Mouse (Mus musculus) intestine, embryonic 16.5 days (tissue): ENCODE measurements around the gene Nf1. TPM values are rescaled to one million over a fixed set of nuclear protein-coding genes. Genes with fewer than 3 reads are reported as not detected.

Source experiments
- ATAC-seq: fragments of 200-750 bp; cut with Nextera tagmentation; 2 replicates; pipeline ENCODE4 v1.8.0; 2017; ENCODE audit warnings: moderate TSS enrichment, moderate library complexity
- H3K27ac ChIP-seq: fragments of 300-500 bp; sonication (generic); 2 replicates; pipeline ENCODE4 v1.5.1; 2014; ENCODE audit warnings: mild to moderate bottlenecking, low read length
- H3K27me3 ChIP-seq: fragments of 300-500 bp; sonication (generic); replicated peaks from 2 replicates; pipeline ENCODE4 v1.6.1; 2014; ENCODE audit warnings: low read length, control low read depth, mixed read lengths; ENCODE audit not compliant: control insufficient read depth, insufficient read depth
- H3K36me3 ChIP-seq: fragments of 300-500 bp; sonication (generic); 2 replicates; pipeline ENCODE4 v1.6.1; 2014; ENCODE audit warnings: low read length, control low read depth; ENCODE audit not compliant: control insufficient read depth, insufficient read depth
- H3K4me1 ChIP-seq: fragments of 300-500 bp; sonication (generic); 2 replicates; pipeline ENCODE4 v1.6.1; 2014; ENCODE audit warnings: low read length, control low read depth, mixed read lengths; ENCODE audit not compliant: control insufficient read depth, insufficient read depth
- H3K4me2 ChIP-seq: fragments of 300-500 bp; sonication (generic); 2 replicates; pipeline ENCODE4 v1.6.1; 2014; ENCODE audit warnings: low read depth, low read length, control low read depth
- H3K4me3 ChIP-seq: fragments of 300-500 bp; sonication (generic); 2 replicates; pipeline ENCODE4 v1.5.1; 2014; ENCODE audit warnings: mild to moderate bottlenecking, low read length
- H3K9ac ChIP-seq: fragments of 300-500 bp; sonication (generic); 2 replicates; pipeline ENCODE4 v1.6.1; 2014; ENCODE audit warnings: low read depth, low read length
- H3K9me3 ChIP-seq: fragments of 300-500 bp; sonication (generic); 2 replicates; pipeline ENCODE4 v1.6.1; 2016; ENCODE audit warnings: low read length, control low read depth; ENCODE audit not compliant: control insufficient read depth
- WGBS: fragments of 180-500 bp; shearing (Covaris S2); extraction: QIAGEN DNeasy Blood & Tissue Kit; methylation state at CpG from one replicate; pipeline ENCODE4 v1.1.7; 2014; 5-methylcytosine and 5-hydroxymethylcytosine counted together
- polyA plus RNA-seq: library from polyadenylated mRNA; unstranded; fragments of >200 nt; fragmentation: Nextera tagmentation; extraction: Ambion mirVana; gene quantifications from 2 replicates; pipeline ENCODE4 v1.2.1, GENCODE M21; 2015

The Nf1 gene
- polyA plus RNA-seq, 1 experiment from 2014 or later = 3.0 TPM

DNA sequence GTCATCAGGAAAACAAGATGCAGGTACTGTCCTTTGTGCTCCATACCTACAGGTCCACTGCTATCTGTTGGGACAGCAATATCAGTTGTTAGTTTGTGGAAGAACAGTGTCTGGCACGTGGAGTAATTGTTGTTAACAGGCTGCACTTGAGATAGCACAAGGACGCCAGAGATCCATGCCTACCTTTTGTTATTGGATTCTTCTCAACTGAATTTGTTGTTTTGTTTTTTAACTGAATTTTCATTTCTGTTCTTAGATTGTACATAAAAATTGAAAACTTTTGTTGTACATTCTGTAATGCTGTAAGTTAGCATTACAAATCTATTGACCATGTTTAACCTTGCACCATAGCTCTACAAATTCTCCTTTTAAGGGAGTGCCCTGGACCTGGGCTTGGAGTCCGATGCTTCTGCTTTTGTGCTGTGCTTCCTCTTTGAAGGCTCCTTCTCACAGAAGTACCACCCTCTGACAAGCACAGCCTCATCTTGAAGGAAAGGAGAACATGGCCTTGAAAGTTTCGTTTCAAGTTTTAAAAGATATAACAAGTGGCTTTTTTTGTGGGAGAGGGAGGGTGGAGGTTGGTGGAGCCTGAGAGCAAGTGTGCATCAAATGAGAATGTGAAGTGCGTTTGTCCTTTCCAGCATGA, 188.4 kb downstream of the Nf1 start:
- no peaks in the 10 kb centered on the region; the same call in 1 of the 2 replicates for H3K36me3 ChIP-seq
- no peak for ATAC-seq
- H3K27ac ChIP-seq = no peak overlapping the region
- no peaks in the 10 kb centered on the region for H3K9me3 ChIP-seq
- H3K9ac ChIP-seq = no peak overlapping the region
- H3K4me1 ChIP-seq = no peaks in the 10 kb centered on the region
- no peaks in the 10 kb centered on the region for H3K27me3 ChIP-seq
- no peak overlapping the region for H3K4me2 ChIP-seq
- WGBS = 82% methylated on average over 5 of the region's 5 CpGs
- H3K4me3 ChIP-seq = no peak overlapping the region

DNA sequence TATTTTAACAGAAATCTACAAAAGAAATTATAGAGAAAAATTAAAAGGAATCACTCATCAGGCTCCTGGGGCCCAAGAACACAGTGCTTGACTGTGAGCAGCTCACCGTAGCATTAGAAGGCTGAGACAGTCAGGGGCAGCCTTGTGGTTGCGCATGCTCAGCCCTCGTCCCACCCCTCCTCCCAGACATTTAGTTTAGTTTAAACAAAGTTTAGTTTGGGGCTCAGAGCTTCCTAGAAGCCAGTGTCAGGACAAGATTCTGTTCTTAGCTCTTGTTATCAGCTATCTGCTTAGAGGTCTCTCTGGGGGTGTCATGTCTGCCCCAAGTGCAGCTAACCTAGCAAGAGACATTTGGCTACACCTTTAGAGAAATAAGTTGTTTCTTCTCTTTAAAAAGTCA, 189.1 kb downstream of the Nf1 start:
- no peaks in the 10 kb centered on the region for H3K27me3 ChIP-seq
- no peak overlapping the region for H3K4me3 ChIP-seq
- WGBS = 80% methylated on average over 3 of the region's 3 CpGs
- ATAC-seq = no peak
- H3K9ac ChIP-seq = no peak overlapping the region
- no peak overlapping the region for H3K27ac ChIP-seq
- H3K36me3 ChIP-seq = no peaks in the 10 kb centered on the region; the same call in 1 of the 2 replicates
- no peaks in the 10 kb centered on the region for H3K4me1 ChIP-seq
- no peak overlapping the region for H3K4me2 ChIP-seq
- H3K9me3 ChIP-seq = no peaks in the 10 kb centered on the region

DNA sequence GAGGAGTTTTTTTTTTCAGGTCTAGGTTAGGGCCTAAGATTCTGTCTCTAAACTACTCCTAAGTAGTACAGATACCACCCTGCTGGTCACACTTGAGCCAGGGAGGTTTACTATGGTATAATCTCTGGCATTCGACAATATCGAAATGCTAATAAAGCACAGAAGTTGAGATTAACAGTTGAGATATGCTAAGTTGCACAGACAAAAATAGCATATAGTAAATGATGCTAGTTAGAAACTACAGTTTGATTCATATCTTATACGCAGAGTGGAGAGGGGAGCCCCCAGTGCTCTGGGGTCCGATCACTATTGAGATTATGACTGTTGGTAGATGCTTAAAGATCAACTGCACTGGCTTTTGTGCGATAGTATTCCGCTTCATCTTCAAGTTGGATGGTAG, 189.7 kb downstream of the Nf1 start:
- Histone ChIP-seq H3K4me2 (no peak overlapping the region), H3K27ac (no peak overlapping the region), H3K9me3 (no peaks in the 10 kb centered on the region), H3K4me3 (no peak overlapping the region), H3K36me3 (no peaks in the 10 kb centered on the region; the same call in 1 of the 2 replicates), H3K9ac (no peak overlapping the region), H3K4me1 (no peaks in the 10 kb centered on the region), H3K27me3 (no peaks in the 10 kb centered on the region)
- no peak for ATAC-seq
- WGBS = 97% methylated on average over 6 of the region's 6 CpGs

DNA sequence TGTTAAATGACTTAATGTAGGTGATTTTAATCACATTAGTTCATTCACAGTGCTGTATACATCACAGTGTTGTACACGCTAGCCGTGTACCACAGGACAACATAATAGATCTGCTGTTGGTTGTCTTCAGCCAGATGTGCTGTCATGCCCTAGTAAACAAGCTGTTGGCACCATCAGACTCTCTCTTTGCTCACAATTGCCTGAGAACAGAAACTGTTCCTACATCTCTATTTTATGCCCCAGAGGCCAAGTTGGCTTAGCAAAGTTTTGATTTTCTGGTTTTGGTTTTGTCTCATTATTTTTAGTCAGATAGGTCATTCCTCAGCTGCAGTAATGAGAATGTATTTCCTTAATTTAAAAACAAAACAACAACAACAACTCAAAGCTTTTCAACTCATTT, 190.2 kb downstream of the Nf1 start:
- no peak overlapping the region for H3K27ac ChIP-seq
- 0 out of 2 replicates have a peak, but pooled peaks cover under 1% of the 10 kb centered on the region for H3K4me1 ChIP-seq
- WGBS = 78% methylated on average over 2 of the region's 2 CpGs
- H3K9ac ChIP-seq = no peak overlapping the region
- no peak for ATAC-seq
- no peak overlapping the region for H3K4me3 ChIP-seq
- H3K4me2 ChIP-seq = no peak overlapping the region
- H3K9me3 ChIP-seq = no peaks in the 10 kb centered on the region
- no peaks in the 10 kb centered on the region for H3K27me3 ChIP-seq
- no peaks in the 10 kb centered on the region; the same call in 1 of the 2 replicates for H3K36me3 ChIP-seq

DNA sequence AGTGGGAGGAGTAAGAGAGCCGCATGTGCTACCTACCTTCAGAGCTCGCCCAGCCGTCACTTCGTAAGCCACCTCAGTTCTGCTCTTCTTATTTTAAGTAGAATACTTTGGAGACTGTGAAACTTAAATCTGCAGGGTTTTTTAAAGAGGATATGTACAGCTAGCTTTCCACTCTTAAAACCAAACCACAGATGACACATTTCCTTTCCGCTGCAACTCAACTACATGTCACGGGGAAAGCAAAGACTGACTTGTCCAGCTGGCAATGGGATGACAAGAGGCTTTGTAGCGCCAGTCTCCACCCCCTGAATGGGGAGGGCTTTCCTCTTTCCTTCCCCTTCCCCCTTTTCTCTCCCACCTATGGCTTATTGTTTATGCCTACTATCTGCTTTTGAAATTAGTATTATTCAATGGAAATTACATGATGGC, 190.9 kb downstream of the Nf1 start, which contains the start of the genes Evi2 and Evi2a:
Gene Evi2, minus strand, starts transcription at position 257 of the 429 bp plus-strand sequence.
Gene Evi2a, minus strand, starts transcription at position 277 of the 429 bp plus-strand sequence.
- no peaks in the 10 kb centered on the region for H3K9me3 ChIP-seq
- no peak within 1 kb of the TSS for H3K4me2 ChIP-seq
- 84% methylated on average over 7 of the region's 7 CpGs for WGBS
- H3K27me3 ChIP-seq = no peaks in the 10 kb centered on the region
- H3K4me3 ChIP-seq = no peak within 1 kb of the TSS
- 0 out of 2 replicates have a peak, but pooled peaks cover 3% of the 10 kb centered on the region for H3K4me1 ChIP-seq
- H3K9ac ChIP-seq = no peak within 1 kb of the TSS
- H3K27ac ChIP-seq = no peak within 1 kb of the TSS
- H3K36me3 ChIP-seq = no peaks in the 10 kb centered on the region; the same call in 1 of the 2 replicates
- ATAC-seq = no peak

DNA sequence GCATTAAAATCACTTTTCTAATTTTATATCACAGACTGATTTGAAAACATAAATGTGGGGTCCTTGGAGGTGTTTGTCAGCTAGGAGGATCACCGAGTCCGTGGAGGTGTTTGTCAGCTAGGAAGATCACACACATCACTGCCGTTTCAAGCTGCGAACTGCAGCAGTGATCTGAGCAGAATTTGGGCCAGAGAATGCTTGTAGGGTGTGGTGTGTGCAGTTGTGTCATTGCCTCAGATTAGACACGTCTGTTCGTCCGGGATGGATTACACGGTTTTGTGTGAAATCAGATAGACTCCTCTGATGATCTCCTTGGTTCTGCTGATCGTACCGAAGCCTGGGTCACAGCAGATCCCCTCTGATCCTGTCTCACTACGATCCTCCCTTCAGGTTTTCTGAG, 191.3 kb downstream of the Nf1 start:
- ATAC-seq = no peak
- 88% methylated on average over 11 of the region's 11 CpGs for WGBS
- H3K9ac ChIP-seq = no peak overlapping the region

DNA sequence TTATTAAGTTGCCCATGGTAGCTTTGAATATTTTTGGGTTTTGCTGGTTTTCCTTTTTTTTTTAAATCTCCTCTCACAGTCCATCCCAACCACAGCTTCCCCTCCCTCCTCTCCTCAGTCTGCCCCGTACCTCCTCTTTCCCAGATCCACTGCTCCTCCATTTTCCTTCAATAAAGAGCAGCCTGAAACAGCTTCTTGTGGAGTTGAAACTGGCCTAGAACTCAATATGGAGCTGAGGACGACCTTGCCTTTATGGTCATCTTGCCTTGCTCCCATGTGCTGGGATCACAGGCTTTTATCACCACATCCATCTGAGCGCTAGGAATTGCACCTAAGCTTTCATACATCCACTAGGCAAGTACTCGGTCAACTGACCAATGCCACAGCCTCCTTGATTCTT, 192.0 kb downstream of the Nf1 start:
- no peak overlapping the region for H3K9ac ChIP-seq
- no peak overlapping the region for H3K4me3 ChIP-seq
- no peaks in the 10 kb centered on the region for H3K27me3 ChIP-seq
- H3K27ac ChIP-seq = no peak overlapping the region
- H3K36me3 ChIP-seq = no peaks in the 10 kb centered on the region; the same call in 1 of the 2 replicates
- no peak overlapping the region for H3K4me2 ChIP-seq
- no peak for ATAC-seq
- H3K4me1 ChIP-seq = 0 out of 2 replicates have a peak, but pooled peaks cover 3% of the 10 kb centered on the region
- 93% methylated on average over 4 of the region's 4 CpGs for WGBS
- no peaks in the 10 kb centered on the region for H3K9me3 ChIP-seq

More for the DNA sequence above, 191.3 kb downstream of the Nf1 start:
- Histone ChIP-seq H3K27me3 (no peaks in the 10 kb centered on the region), H3K4me2 (no peak overlapping the region), H3K4me3 (no peak overlapping the region), H3K9me3 (no peaks in the 10 kb centered on the region), H3K27ac (no peak overlapping the region), H3K4me1 (0 out of 2 replicates have a peak, but pooled peaks cover 3% of the 10 kb centered on the region), H3K36me3 (no peaks in the 10 kb centered on the region; the same call in 1 of the 2 replicates)

DNA sequence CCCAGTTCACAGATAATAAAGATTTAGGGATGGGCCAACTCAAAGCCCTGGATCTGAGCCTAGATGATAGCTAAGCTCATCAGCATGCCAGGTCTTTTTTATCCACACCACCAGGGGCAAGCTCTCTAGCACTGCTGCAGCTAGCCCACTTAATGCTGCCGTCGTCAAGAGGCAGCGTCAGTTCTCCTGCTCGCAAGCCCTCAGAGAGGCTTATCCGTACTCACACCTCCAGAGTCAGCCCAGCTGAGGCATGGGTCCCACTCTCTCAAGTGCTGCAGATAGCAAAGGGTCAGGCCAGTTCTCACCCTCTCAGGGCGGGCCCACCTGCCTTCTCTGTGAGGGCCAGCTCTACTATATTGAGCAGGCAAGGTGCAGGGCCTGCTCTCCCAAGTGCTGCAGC, 193.8 kb downstream of the Nf1 start:
- Histone ChIP-seq H3K27ac (no peak overlapping the region), H3K36me3 (no peaks in the 10 kb centered on the region), H3K27me3 (no peaks in the 10 kb centered on the region), H3K9me3 (no peaks in the 10 kb centered on the region), H3K4me1 (0 out of 2 replicates have a peak, but pooled peaks cover 3% of the 10 kb centered on the region), H3K4me3 (no peak overlapping the region), H3K9ac (no peak overlapping the region), H3K4me2 (no peak overlapping the region)
- no peak for ATAC-seq
- 92% methylated on average over 6 of the region's 6 CpGs for whole genome bisulfite sequencing

DNA sequence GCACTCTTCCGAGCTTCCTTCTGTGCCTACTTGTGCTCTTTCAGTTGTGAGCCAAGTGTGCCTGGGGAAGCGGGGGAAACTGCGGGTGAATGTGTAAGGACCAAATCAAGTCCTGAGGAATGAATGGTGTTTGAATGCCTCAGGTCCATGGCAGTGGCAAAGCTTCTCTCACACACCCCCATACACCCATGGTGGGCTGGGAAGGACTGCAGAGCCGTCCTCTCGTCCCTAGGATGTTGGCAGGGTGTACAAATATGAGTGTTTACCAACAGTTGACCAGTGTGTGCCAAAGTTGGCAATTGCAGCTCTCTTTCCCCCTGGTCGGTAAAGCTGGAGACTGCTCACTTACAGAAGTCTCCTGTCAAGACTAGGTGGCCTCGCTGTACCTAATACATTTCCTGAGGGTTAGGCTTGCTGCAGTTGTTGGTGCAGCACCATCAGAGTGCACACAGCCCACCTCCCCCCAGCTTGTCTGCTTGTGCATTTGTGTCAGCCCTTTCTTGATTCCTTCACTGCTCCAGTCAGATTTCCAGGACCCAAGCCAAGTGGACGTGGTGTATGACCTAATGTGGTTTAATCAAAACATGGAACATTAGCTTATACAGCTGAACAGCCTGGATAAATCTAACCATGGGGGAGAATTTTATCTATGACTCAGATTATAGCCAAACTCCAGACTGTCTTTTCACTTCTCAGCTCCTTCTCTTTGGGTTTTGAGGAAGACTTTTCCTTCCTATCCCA, 194.6 kb downstream of the Nf1 start:
- Histone ChIP-seq H3K4me2 (no peak overlapping the region), H3K4me3 (no peak overlapping the region), H3K36me3 (no peaks in the 10 kb centered on the region), H3K4me1 (0 out of 2 replicates have a peak, but pooled peaks cover 3% of the 10 kb centered on the region), H3K27ac (peak overlapping the region; percentile 24), H3K27me3 (no peaks in the 10 kb centered on the region), H3K9ac (no peak overlapping the region), H3K9me3 (no peaks in the 10 kb centered on the region)
- 74% methylated on average over 8 of the region's 8 CpGs for WGBS
- ATAC-seq = no peak
